Mouse (Mus musculus) skeletal muscle tissue, adult 2 months (tissue): Measurements from ENCODE around the gene Olfr1131.
"Not testable (repeated sequence)": the region's sequence is repeated elsewhere in the genome, so short reads cannot be mapped to it uniquely, and the experiment has no call there.

Experiments
- DNase-seq: peaks from one replicate; pipeline ENCODE4 v3.0.0-alpha.2; 2012; ENCODE audit warnings: low read depth, low spot score

Gene Olfr1131

GRCm38 (mm10) chr2:87626804-87627203, at the start of gene Olfr1131:
Olfr1131 (plus strand) TSS chr2:87627104.
- no peak for DNase-seq

- not testable (repeated sequence) for DNase-seq
These were observed 21.0 kb upstream of the Olfr1131 start, which contains the start of gene Olfr1130 for GRCm38 (mm10) chr2:87605912-87606311. Olfr1130 (plus strand) TSS chr2:87606212.

GRCm38 (mm10) chr2:87637435-87637834, 10.5 kb downstream of the Olfr1131 start, which contains the start of gene Olfr1132:
Olfr1132 (minus strand) TSS chr2:87637535.
- DNase-seq, result no peak

GRCm38 (mm10) chr2:87642441-87642840, 15.5 kb downstream of the Olfr1131 start:
- DNase-seq, result no peak

GRCm38 (mm10) chr2:87647274-87647673, 20.4 kb downstream of the Olfr1131 start, which contains the start of gene Olfr1133:
Olfr1133 (minus strand) TSS chr2:87647374.
- DNase-seq, result no peak

- DNase-seq, result no peak
These were observed 31.5 kb downstream of the Olfr1131 start, which contains the start of gene Olfr1134 for GRCm38 (mm10) chr2:87658360-87658759. Olfr1134 (minus strand) TSS chr2:87658460.

GRCm38 (mm10) chr2:87673564-87673963, 46.7 kb downstream of the Olfr1131 start, which contains the start of gene Olfr1135:
Olfr1135 (minus strand) TSS chr2:87673664.
- DNase-seq, result no peak
